Mouse (Mus musculus): Measurements from ENCODE around the gene Irs1.

Irs1 gene

GRCm38 (mm10) chr1:82247221-82247951 lies 43.8 kb downstream of the Irs1 start:
- no peak for DNase-seq (ENCODE audit: low spot score)

DNA sequence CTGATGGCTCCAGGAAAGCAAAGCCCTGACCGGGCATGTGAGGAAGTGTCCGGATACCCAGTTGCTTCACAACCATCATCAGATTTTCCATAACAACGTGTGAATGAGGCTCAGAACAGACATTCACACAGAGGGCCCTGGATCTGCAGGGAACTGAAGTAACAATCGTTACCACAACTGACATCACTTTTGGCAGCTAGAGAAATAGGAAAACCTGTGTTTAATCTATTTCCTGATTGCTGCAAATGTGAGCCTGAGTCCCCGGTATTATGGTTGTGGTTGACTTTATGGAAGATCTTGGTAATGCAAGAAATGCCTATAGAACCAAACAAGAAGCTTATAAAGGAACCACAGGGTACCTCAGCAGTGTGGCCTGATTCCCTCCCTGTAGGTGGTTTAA lies 46.2 kb downstream of the Irs1 start:
- no peak for DNase-seq (ENCODE audit: low spot score)

- DNase-seq (ENCODE audit: low spot score), result no peak
Observed at GRCm38 (mm10) chr1:82243260-82243825, 47.9 kb downstream of the Irs1 start.

DNA sequence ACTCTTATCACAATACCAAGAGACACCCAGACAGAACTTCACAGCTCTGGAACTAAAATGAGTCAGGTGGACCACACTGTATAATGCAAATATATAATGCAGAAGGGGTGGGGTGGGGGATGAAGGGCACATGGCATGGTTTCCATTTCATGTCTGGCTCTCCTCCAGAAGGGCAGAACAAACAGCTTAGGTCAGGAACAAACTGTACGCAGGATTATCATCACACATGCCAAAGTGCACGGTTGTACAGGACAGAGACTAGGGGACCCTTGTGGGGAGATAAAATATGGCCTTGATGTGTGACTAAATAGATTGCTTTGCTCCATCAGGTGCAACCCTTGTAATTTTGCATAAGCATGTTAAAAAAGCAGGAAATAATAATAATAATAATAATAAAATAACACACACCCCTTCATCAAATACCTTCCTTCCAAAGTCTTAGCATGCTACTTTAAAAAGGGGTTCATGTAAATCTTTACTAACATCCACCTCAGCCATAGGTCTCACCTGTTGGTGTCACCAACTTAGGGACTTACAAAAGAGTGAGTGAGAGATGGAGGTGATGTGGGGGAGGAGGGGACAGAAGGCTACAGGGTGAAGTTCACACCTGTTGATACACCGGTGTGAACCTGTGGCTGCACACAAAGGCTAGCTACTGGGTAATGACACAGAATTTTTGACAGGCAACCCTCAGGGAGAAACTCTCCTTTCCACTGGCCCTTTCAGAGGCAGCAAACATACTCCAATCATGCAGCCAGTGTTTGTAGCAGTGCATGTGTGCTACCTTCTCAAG lies 51.6 kb downstream of the Irs1 start:
- no peak for DNase-seq (ENCODE audit: low spot score)

- DNase-seq (ENCODE audit: low spot score), result no peak
Observed at GRCm38 (mm10) chr1:82238245-82238644, 53.0 kb downstream of the Irs1 start.

DNA sequence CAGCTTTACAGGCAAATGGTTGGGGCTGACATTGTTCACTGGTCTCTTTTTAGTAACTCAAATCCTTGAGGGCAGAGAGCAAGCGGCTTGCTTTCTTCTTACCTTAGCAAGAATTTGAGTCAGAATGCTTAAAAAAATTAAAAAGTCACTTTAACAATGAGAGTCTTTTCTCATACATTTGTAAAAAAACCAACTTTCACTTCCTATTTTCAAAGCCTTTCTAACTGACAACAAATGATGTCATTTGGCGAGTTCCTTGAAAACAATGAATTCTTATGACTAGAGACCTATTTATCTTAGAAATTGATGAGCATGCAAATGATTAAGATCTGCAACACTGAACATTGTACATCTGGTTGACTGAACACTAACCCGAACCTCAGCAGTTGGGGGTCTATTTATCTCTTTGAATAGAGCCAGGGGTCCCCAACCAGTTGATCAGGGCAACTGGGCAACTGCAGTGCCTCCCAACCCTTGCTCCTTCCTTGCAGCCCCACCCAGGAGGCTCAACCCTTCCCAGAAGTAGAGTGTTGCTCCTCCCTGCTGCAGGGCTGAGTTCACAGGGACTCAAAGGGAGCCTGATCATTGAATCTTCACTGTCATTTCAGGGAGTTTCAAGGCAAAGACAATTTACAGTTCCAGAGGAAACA lies 55.6 kb downstream of the Irs1 start:
- DNase-seq (ENCODE audit: low spot score), result no peak

- no peak for DNase-seq (ENCODE audit: low spot score)
Observed at GRCm38 (mm10) chr1:82234616-82235015, 56.6 kb downstream of the Irs1 start.

- DNase-seq (ENCODE audit: low spot score), result no peak
Observed at GRCm38 (mm10) chr1:82232812-82233211, 58.4 kb downstream of the Irs1 start, which contains the start of gene Gm9747. Gene Gm9747, plus strand, starts transcription at chr1:82233112.

DNA sequence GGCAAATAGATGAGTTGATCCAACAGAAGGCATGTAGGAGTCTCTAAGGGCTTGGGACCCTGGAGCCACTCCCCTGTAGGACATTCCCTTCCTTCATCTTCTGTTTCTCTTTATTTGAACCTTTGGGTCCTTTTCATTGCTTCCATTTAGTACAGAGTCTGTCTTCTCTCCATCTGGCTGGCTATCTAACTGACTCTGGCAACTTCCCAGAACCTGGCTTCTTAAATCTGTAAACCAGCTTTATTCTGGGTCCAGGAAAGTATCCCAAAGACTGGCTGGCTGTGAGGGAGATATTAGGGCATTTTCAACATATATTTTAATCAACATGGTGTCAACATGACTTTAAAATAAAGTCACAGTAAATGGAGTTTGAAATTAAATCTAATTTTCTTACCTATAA lies 62.4 kb downstream of the Irs1 start:
- DNase-seq (ENCODE audit: low spot score), result no peak

DNA sequence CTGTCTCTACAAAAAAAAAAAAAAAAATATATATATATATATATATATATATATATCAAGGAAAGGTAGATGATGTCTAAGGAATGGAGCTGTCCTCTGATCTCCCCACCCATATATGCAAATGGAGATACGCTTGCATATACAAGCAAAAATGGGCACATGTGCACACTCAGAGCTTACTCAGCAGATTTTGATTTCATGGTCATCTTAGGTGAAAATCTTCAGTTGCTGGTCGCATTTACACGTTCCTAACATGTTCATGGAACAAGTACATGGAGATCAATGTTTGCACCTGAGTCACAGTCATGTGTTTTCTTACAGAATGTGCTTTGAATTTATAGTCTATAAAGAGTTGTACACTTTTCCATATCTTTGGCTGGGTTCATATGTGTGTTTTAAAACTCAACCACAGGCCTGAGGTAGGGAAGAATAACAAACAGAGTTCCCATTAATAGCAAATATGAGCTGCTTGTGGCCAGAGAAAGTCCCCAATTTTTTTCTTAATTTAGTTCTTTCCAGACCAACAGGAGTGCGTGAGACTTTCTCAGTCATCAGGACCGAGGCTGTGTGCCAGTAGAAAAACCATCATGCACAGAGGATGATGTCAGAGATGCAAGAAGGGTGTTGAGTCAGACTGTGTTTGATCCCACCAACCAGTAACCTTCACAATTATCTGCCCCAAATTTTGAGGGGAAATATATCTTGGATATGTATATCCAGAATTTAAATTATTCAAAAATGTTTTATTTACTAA lies 68.0 kb downstream of the Irs1 start:
- DNase-seq (ENCODE audit: low spot score), result no peak

DNA sequence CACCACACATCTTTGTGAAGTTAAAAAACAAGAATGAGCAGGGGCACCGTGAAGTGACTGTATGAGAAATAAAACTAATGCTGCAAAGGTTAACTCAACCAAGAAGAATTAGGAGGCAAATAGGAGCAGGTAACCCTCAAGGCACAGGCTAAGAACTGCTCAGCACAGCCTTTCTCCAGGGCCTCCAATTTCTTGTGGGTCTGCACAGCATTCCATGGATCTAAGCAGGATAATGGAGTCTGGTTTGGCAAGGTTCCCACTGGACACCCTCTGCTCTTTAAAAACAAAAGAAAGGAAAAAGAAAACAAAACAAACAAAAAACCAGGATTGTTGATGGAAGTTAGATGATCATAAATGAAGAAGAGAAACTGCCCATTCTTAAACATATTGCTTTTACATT lies 69.8 kb downstream of the Irs1 start:
- DNase-seq (ENCODE audit: low spot score), result no peak

DNA sequence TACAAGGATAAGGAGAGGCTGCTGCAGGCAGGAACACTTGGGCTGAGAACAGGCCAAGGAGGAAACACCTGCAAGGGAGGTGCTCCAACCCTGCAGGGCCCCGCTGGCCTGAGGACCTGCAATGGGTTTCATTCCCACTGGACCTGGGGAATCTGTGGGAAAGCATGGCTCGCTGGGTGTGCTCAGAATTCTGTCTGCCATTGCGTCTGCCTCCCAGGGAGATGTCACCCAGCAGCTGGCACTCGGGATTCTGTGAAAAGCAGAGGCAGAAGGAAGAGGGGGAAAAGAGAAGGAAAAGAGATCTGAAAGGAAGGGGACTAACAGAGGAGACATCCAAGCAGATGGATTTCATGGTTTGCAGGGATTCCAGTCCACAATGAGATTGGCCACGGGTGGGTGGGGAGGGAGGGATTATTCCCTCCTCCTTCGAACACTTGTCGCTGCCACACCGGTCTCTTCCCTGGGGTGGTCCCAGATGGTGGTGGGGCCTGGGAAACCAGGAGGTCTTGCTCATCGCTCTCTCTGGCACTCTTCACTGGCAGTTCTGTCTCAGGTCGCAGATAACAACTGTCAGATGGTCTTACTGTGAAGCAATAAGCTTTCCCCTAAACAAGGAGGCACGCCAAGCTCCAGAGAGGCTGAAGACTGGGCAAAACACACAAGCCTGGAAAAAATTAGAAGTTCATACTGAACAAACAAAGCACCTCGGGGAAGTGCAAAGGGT lies 70.4 kb downstream of the Irs1 start:
- DNase-seq (ENCODE audit: low spot score), result no peak

GRCm38 (mm10) chr1:82207511-82207910 lies 83.7 kb downstream of the Irs1 start:
- no peak for DNase-seq (ENCODE audit: low spot score)

DNA sequence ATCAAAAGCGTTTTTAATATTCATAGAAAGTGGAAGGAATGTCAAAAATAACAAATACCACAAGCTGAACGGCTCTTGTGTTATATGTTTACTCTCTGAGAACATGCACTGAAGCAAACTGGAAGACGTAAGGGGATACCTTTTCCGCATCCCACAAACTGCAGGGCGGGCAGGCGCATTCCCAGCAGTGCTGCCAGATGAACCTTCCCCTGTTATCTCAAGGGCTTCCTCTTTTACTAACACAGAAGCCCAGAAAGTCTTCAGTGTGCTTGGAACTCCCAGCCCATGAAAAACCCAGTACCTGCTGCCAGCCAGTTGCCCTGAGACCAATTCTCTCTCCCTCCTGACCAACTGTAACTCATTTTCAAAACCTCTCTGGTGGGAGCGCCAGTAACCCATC lies 90.6 kb downstream of the Irs1 start:
- DNase-seq (ENCODE audit: low spot score), result no peak

GRCm38 (mm10) chr1:82199918-82200317 lies 91.3 kb downstream of the Irs1 start:
- DNase-seq (ENCODE audit: low spot score), result no peak

GRCm38 (mm10) chr1:82191579-82191978 lies 99.6 kb downstream of the Irs1 start:
- no peak for DNase-seq (ENCODE audit: low spot score)

DNA sequence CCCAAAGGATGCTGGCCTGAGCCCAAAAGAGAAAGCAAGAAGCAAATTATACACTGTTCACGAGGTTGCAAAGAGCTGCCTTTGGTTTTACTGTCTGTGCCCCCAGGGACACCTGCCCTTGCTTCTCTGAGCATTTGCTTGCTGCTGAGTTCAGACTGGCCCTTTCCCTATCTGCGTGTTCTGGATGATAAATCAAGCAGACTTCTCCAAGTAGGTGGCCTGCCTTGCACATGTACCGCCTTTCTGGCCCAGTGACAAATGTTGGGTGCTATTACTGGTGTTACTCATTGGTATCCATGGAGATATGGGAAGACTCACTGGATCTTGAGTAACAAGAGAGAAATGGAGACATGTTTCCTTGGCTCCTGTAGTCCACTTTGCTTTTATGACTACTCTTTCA lies 101.7 kb downstream of the Irs1 start:
- DNase-seq (ENCODE audit: low spot score), result peak; percentile 54

DNA sequence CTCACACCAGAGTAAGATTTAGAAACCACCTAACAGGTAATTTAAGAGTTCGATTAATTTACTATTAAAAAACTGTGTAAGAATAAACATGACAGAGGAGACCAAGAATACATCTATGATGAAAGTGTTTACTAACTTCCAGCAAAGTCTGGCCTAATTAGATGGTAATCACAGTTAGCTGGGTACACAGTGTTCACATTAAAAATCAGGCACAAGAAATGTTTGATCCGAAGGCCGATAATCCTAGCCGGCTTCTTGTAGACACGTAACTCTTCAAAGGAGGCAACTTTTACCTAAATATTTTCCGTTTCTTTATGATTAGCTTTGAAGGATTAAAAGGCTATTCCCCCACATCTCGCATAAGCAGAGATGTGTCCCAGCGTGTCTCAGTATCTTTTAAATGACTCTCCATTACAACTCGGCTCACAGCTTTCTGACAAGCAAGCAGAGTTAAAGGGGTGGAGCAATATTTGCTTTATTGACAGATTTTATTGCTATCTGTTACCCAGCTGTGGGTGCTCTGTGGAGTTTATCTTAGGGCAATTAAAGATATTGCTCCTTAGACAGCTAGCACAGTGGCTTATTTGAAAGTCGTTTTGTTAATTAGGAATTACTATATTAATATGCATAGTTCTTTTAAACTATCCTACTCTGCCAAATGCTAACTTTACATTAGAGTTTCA lies 102.5 kb downstream of the Irs1 start:
- DNase-seq (ENCODE audit: low spot score), result no peak

DNA sequence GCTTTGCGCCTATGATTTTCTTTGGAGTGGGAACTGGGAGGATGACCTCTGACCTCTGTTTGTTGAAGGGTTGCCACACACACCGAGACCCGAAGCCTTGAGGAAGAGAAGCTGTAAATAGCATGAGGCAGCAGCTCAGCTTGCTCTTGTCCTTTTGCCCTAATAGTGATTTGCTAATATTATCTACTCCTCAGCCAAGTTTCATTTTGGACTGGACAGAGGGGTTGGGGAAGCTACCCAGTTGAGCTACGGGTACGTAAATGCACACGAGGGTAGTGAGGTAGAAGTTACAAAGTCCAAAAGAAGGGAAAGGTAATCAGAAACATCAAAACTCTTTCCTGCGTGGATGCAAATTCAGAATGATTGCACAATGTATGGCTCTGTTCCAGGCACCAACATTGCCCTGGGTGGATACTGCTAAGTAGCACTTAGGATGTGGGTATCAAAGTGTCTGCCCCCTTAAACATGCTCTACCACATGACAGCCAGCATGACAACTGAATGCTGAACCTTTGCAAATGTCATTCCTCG lies 107.2 kb downstream of the Irs1 start:
- no peak for DNase-seq (ENCODE audit: low spot score)

All from ovary, postnatal 14 days (tissue).